In genomic region chr2:168695027-168695403, GRCm38 (mm10) we compare ENCODE assay signal across 12 mouse cellular contexts. TPM values are rescaled to one million over a fixed set of nuclear protein-coding genes. Genes with fewer than 3 reads are reported as not detected.
A peak's percentile ranks its signal among the peaks of the same experiment; 100 is the strongest.
DNase-seq lines count a peak whose midpoint lies in the region; ATAC-seq and TF ChIP-seq lines count a peak whose summit lies in the region.
"Had no signal": no experiment of that assay in that cellular context is flagged by ENCODE, and none has a peak within 500 bp of the region (broad histone marks: within the 10 kb centered on the region; RNA-seq: fewer than 3 reads in every experiment).

No protein-coding gene starts in this region.

- no peak for TF ChIP-seq POLR2A in limb, embryonic 14.5 days (IDR thresholded peaks at IDR 0.05; ENCODE audit: borderline replicate concordance, extremely low read depth, insufficient read depth, insufficient read length)

- TF ChIP-seq EP300 in lung, postnatal 0 days (IDR thresholded peaks at IDR 0.05) = no peak

- no peak overlapping the region; the same call in 1 of the 2 replicates for H3K4me3 ChIP-seq in heart, embryonic 13.5 days
- no peak overlapping the region for H3K4me3 ChIP-seq in lung, postnatal 0 days (ENCODE audit: low read depth, low read length)
- no peak overlapping the region for H3K4me3 ChIP-seq in embryonic facial prominence, embryonic 10.5 days
- H3K4me3 ChIP-seq in limb, embryonic 14.5 days (replicated peaks; ENCODE audit: low read length) = no peak overlapping the region
- H3K4me3 ChIP-seq: liver, embryonic 13.5 days had no signal

- peaks cover 5% of the 10 kb centered on the region; the same call in 1 of the 2 replicates for H3K27me3 ChIP-seq in heart, embryonic 13.5 days (replicated peaks)
- H3K27me3 ChIP-seq in lung, postnatal 0 days (replicated peaks; ENCODE audit: insufficient read depth, low read length) = no peaks in the 10 kb centered on the region
- no peaks in the 10 kb centered on the region for H3K27me3 ChIP-seq in embryonic facial prominence, embryonic 10.5 days (replicated peaks; ENCODE audit: low read depth, poor library complexity, severe bottlenecking)
- H3K27me3 ChIP-seq in limb, embryonic 14.5 days (ENCODE audit: control insufficient read depth, insufficient read depth, low read length) = no peaks in the 10 kb centered on the region
- H3K27me3 ChIP-seq: liver, embryonic 13.5 days had no signal

- H3K9me3 ChIP-seq in heart, embryonic 13.5 days = peaks cover 5% of the 10 kb centered on the region; the same call in 1 of the 2 replicates
- no peaks in the 10 kb centered on the region for H3K9me3 ChIP-seq in lung, postnatal 0 days (ENCODE audit: low read length)
- H3K9me3 ChIP-seq in embryonic facial prominence, embryonic 10.5 days = peaks cover 3% of the 10 kb centered on the region; the same call in 1 of the 2 replicates
- H3K9me3 ChIP-seq in limb, embryonic 14.5 days (ENCODE audit: control insufficient read depth, low read length) = 0 out of 2 replicates have a peak, but pooled peaks cover 4% of the 10 kb centered on the region
- H3K9me3 ChIP-seq: liver, embryonic 13.5 days had no signal

- no peak overlapping the region for H3K27ac ChIP-seq in heart, embryonic 13.5 days (replicated peaks)
- H3K27ac ChIP-seq in lung, postnatal 0 days (ENCODE audit: low read length) = 0 out of 2 replicates have a peak overlapping the region, but pooled peaks have one; percentile 51
- peak overlapping the region; percentile 58; the same call in 1 of the 2 replicates for H3K27ac ChIP-seq in embryonic facial prominence, embryonic 10.5 days (replicated peaks)
- no peak overlapping the region for H3K27ac ChIP-seq in limb, embryonic 14.5 days (replicated peaks; ENCODE audit: low read depth, low read length)
- H3K27ac ChIP-seq: liver, embryonic 13.5 days had no signal

- TF ChIP-seq CTCF in lung, postnatal 0 days (IDR thresholded peaks at IDR 0.05) = no peak

- H3K4me1 ChIP-seq in heart, embryonic 13.5 days = peaks cover 9% of the 10 kb centered on the region
- H3K4me1 ChIP-seq in lung, postnatal 0 days (ENCODE audit: insufficient read depth, low read depth, low read length) = no peaks in the 10 kb centered on the region
- H3K4me1 ChIP-seq in embryonic facial prominence, embryonic 10.5 days = peaks cover 28% of the 10 kb centered on the region
- H3K4me1 ChIP-seq in limb, embryonic 14.5 days (ENCODE audit: control insufficient read depth, insufficient read depth, low read length) = peaks cover 15% of the 10 kb centered on the region
- H3K4me1 ChIP-seq: liver, embryonic 13.5 days had no signal

- no peak for ATAC-seq in heart, embryonic 13.5 days (ENCODE audit: extremely low read depth, insufficient number of reproducible peaks, low FRiP score, low TSS enrichment)
- no peak for ATAC-seq in lung, postnatal 0 days
- ATAC-seq in limb, embryonic 14.5 days (ENCODE audit: low FRiP score, low read depth) = no peak

- H3K36me3 ChIP-seq in heart, embryonic 13.5 days = peaks cover 13% of the 10 kb centered on the region
- no peaks in the 10 kb centered on the region for H3K36me3 ChIP-seq in lung, postnatal 0 days (ENCODE audit: insufficient read depth, low read length)
- H3K36me3 ChIP-seq in embryonic facial prominence, embryonic 10.5 days (replicated peaks) = peaks cover 9% of the 10 kb centered on the region; the same call in 1 of the 2 replicates
- H3K36me3 ChIP-seq in limb, embryonic 14.5 days (ENCODE audit: control insufficient read depth, insufficient read depth, low read length) = peaks cover 12% of the 10 kb centered on the region
- H3K36me3 ChIP-seq: liver, embryonic 13.5 days had no signal

- no peak for DNase-seq in heart, adult 18-20 months
- no peak for DNase-seq in lung, postnatal 0 days (ENCODE audit: low spot score)
- DNase-seq in lung, adult 18-20 months = no peak
- DNase-seq in embryonic facial prominence, embryonic 10.5 days (ENCODE audit: low spot score) = no peak
- no peak for DNase-seq in limb, embryonic 14.5 days (ENCODE audit: low spot score)
- no peak for DNase-seq in gastrocnemius, postnatal 25 days
- DNase-seq: adrenal gland, postnatal 25 days; liver, embryonic 13.5 days; right cerebral cortex, postnatal 14 days; thymus, postnatal 14 days had no signal

- H3K9ac ChIP-seq in heart, embryonic 13.5 days = no peak overlapping the region
- no peak overlapping the region for H3K9ac ChIP-seq in lung, postnatal 0 days (replicated peaks; ENCODE audit: low read depth)
- no peak overlapping the region for H3K9ac ChIP-seq in limb, embryonic 14.5 days (ENCODE audit: low read depth, low read length, severe bottlenecking)
- H3K9ac ChIP-seq: liver, embryonic 13.5 days had no signal

- WGBS in heart, embryonic 13.5 days = 79% methylated on average over 7 of the region's 7 CpGs
- WGBS in lung, postnatal 0 days = 81% methylated on average over 7 of the region's 7 CpGs
- 83% methylated on average over 7 of the region's 7 CpGs for WGBS in embryonic facial prominence, embryonic 10.5 days
- 78% methylated on average over 7 of the region's 7 CpGs for WGBS in limb, embryonic 14.5 days

- H3K4me2 ChIP-seq in heart, embryonic 13.5 days = peak overlapping the region; percentile 49
- H3K4me2 ChIP-seq in lung, postnatal 0 days (replicated peaks; ENCODE audit: low read depth, low read length) = no peak overlapping the region
- H3K4me2 ChIP-seq in limb, embryonic 14.5 days (replicated peaks; ENCODE audit: low read depth, low read length, severe bottlenecking) = peak overlapping the region; percentile 28; the same call in 1 of the 2 replicates
- H3K4me2 ChIP-seq: liver, embryonic 13.5 days had no signal

RNA-seq across cellular contexts. Expression of gene Atp9a, which starts 47.2 kb away (rescaled TPM):
- 11.5 and 13.1 TPM in 2 replicates for polyA plus RNA-seq in heart, embryonic 13.5 days (2015; fragmentation: Nextera tagmentation; extraction: Ambion mirVana)
- 10 to 100 TPM; 50.2 to 56.7 TPM for total RNA-seq in heart, adult 18-20 months (2021)
- polyA plus RNA-seq in lung, postnatal 0 days (2015; fragmentation: Nextera tagmentation; extraction: Ambion mirVana) = 19.5 and 21.1 TPM in 2 replicates
- polyA plus RNA-seq in embryonic facial prominence, embryonic 10.5 days (2016; fragmentation: Nextera tagmentation; extraction: Ambion mirVana) = 9.3 and 9.4 TPM in 2 replicates
- 53.6 and 66.8 TPM in 2 replicates for polyA plus RNA-seq in limb, embryonic 14.5 days (2012; rRNA removed)
- 28.0 and 31.2 TPM in 2 replicates for polyA plus RNA-seq in limb, embryonic 14.5 days (2014; fragmentation: Nextera tagmentation; extraction: Ambion mirVana)
- 10 to 100 TPM; 13.3 to 18.8 TPM for total RNA-seq in gastrocnemius, postnatal 25 days (2021)
- total RNA-seq: common myeloid progenitor, adult 5-6 weeks had no signal

Comparison
In these comparisons a context has a peak if more than half of its experiments do, and no peak if none do; other contexts are left out.
1. H3K27ac ChIP-seq: peak in lung, postnatal 0 days (single experiment) and embryonic facial prominence, embryonic 10.5 days (single experiment); none in heart, embryonic 13.5 days (single experiment) and limb, embryonic 14.5 days (single experiment).